Mouse (Mus musculus) heart, embryonic 10.5 days (tissue): Measurements from ENCODE around the gene Tmem269. TPM values are rescaled to one million over a fixed set of nuclear protein-coding genes. Genes with fewer than 3 reads are reported as not detected.

ENCODE experiments used
- DNase-seq: peaks from one replicate; pipeline ENCODE4 v3.0.0-alpha.2; 2017; ENCODE audit warnings: low spot score
- H3K27ac ChIP-seq: fragments of 300-500 bp; sonication (generic); 2 replicates; pipeline ENCODE4 v1.5.1; 2016; ENCODE audit warnings: mild to moderate bottlenecking
- H3K27me3 ChIP-seq: fragments of 300-500 bp; sonication (generic); 2 replicates; pipeline ENCODE4 v1.6.1; 2016; ENCODE audit warnings: mild to moderate bottlenecking; ENCODE audit not compliant: poor library complexity, insufficient read depth, severe bottlenecking
- H3K36me3 ChIP-seq: fragments of 300-500 bp; sonication (generic); 2 replicates; pipeline ENCODE4 v1.6.1; 2016; ENCODE audit warnings: mild to moderate bottlenecking, moderate library complexity
- H3K4me1 ChIP-seq: fragments of 300-500 bp; sonication (generic); 2 replicates; pipeline ENCODE4 v1.6.1; 2016; ENCODE audit warnings: mild to moderate bottlenecking
- H3K4me3 ChIP-seq: fragments of 300-500 bp; sonication (generic); 2 replicates; pipeline ENCODE4 v1.5.1; 2016; ENCODE audit warnings: mild to moderate bottlenecking, moderate library complexity
- H3K9me3 ChIP-seq: fragments of 300-500 bp; sonication (generic); 2 replicates; pipeline ENCODE4 v1.6.1; 2016; ENCODE audit warnings: mild to moderate bottlenecking, moderate library complexity
- WGBS: fragments of 180-500 bp; shearing (Covaris S2); methylation state at CpG from one replicate; pipeline ENCODE4 v1.1.7; 2016; 5-methylcytosine and 5-hydroxymethylcytosine counted together
- polyA plus RNA-seq: library from polyadenylated mRNA; unstranded; fragments of >200 nt; fragmentation: Nextera tagmentation; extraction: Ambion mirVana; gene quantifications from 2 replicates; pipeline ENCODE4 v1.2.1, GENCODE M21; 2016

Gene Tmem269
- not detected in 2 replicates for polyA plus RNA-seq

- Histone ChIP-seq H3K4me1 (peaks cover 9% of the 10 kb centered on the region), H3K27me3 (no peaks in the 10 kb centered on the region), H3K27ac (no peak within 1 kb of the TSS), H3K36me3 (no peaks in the 10 kb centered on the region), H3K9me3 (no peaks in the 10 kb centered on the region), H3K4me3 (0 out of 2 replicates have a peak within 1 kb of the TSS, but pooled peaks have one; percentile 16)
- no peak for DNase-seq
- 9% methylated on average over 11 of the region's 11 CpGs for WGBS
These were observed at the start of gene Tmem269 for GRCm38 (mm10) chr4:119218169-119218568. Tmem269 (minus strand) TSS chr4:119218217.

GRCm38 (mm10) chr4:119266606-119267005, 48.6 kb upstream of the Tmem269 start:
- 69% methylated on average over 13 of the region's 13 CpGs for WGBS
- H3K4me3 ChIP-seq = no peak overlapping the region
- H3K4me1 ChIP-seq = no peaks in the 10 kb centered on the region
- H3K36me3 ChIP-seq = peaks cover 24% of the 10 kb centered on the region
- H3K9me3 ChIP-seq = no peaks in the 10 kb centered on the region
- no peaks in the 10 kb centered on the region for H3K27me3 ChIP-seq
- DNase-seq = no peak
- no peak overlapping the region for H3K27ac ChIP-seq

DNA sequence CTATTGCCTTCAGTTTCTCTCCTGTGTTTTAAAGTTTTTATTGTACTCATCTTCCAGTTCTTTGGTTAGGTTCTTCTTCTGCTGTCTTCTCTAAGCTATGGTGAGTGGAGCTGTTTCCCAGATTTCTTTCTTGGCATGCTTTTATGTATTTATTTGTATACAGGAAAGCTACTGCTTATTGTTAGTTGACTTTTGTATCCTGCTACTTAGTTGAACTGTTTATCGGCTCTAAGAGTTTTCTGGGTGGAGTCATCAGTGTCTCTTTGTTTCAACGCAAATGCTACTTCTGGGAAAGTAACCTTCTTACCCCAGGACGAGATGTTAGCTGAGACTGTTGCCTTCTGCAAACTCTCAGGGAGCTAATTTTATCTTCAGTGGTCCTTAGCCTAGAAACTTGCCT, 45.4 kb upstream of the Tmem269 start:
- Histone ChIP-seq H3K4me1 (peaks cover 19% of the 10 kb centered on the region), H3K27ac (no peak overlapping the region), H3K9me3 (no peaks in the 10 kb centered on the region), H3K4me3 (no peak overlapping the region), H3K36me3 (peaks cover 3% of the 10 kb centered on the region; the same call in 1 of the 2 replicates), H3K27me3 (peaks cover 4% of the 10 kb centered on the region; the same call in 1 of the 2 replicates)
- 59% methylated on average over 3 of the region's 3 CpGs for WGBS
- no peak for DNase-seq

GRCm38 (mm10) chr4:119262483-119262882, 44.5 kb upstream of the Tmem269 start:
- 84% methylated on average over 5 of the region's 5 CpGs for WGBS
- H3K36me3 ChIP-seq = no peaks in the 10 kb centered on the region
- DNase-seq = no peak

GRCm38 (mm10) chr4:119261087-119261713, 43.2 kb upstream of the Tmem269 start:
- 35% methylated on average over 7 of the region's 7 CpGs for WGBS

More at GRCm38 (mm10) chr4:119262483-119262882, 44.5 kb upstream of the Tmem269 start:
- no peaks in the 10 kb centered on the region for H3K9me3 ChIP-seq
- H3K27me3 ChIP-seq = peaks cover 6% of the 10 kb centered on the region; the same call in 1 of the 2 replicates
- H3K4me3 ChIP-seq = no peak overlapping the region
- H3K27ac ChIP-seq = no peak overlapping the region
- peaks cover 19% of the 10 kb centered on the region for H3K4me1 ChIP-seq

DNA sequence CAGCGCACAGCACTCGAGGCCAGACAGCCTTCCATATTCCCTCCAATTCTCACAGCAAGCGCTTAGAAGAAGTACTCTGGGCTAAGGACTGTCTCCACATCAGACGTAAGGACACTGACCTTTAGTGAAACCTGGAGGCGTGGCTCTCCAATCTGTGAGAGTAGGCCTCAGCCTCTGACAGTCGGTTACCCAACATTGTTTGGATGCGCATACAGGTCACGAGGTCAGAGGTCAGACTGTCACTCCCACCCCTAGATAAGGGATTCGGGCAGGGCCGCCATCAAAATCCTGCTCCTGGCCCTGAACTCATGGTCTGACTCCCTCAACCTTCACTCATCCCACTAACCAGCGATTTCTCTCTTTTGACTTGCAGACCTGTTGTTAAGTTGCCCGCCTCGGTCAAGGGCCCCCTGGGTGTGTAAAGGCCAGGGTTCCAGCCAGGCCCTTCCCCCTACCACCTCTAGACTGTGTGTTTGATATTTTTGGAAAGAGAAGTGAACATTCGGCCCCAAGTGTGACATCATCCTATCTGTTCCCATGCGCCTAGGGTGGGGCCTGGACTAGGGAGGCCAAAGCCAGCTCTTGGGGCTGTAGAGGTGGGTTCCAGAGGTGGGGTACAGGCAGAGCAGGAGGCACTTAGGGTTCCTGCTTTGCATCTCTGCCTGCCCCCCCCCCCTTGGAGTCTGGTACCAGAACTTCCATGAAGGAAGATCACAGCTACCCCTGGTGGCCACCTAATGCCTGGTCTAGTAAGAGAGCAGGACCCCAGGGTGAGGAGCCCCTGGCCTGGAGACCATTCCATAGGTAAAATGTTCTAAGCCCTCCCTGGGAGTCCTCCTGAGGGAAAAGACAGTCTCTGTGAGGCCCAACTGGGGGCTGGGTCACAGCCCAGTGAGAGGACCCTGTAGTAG, 41.6 kb upstream of the Tmem269 start:
- 76% methylated on average over 15 of the region's 15 CpGs for WGBS
- no peak for DNase-seq
- H3K36me3 ChIP-seq = no peaks in the 10 kb centered on the region
- peaks cover 6% of the 10 kb centered on the region; the same call in 1 of the 2 replicates for H3K27me3 ChIP-seq
- H3K4me1 ChIP-seq = peaks cover 24% of the 10 kb centered on the region
- no peak overlapping the region for H3K27ac ChIP-seq
- H3K9me3 ChIP-seq = no peaks in the 10 kb centered on the region
- no peak overlapping the region for H3K4me3 ChIP-seq

More at GRCm38 (mm10) chr4:119261087-119261713, 43.2 kb upstream of the Tmem269 start:
- H3K36me3 ChIP-seq = no peaks in the 10 kb centered on the region
- H3K4me1 ChIP-seq = peaks cover 19% of the 10 kb centered on the region
- H3K27me3 ChIP-seq = peaks cover 6% of the 10 kb centered on the region; the same call in 1 of the 2 replicates
- DNase-seq = no peak
- no peak overlapping the region for H3K27ac ChIP-seq
- H3K9me3 ChIP-seq = no peaks in the 10 kb centered on the region
- no peak overlapping the region for H3K4me3 ChIP-seq

GRCm38 (mm10) chr4:119257083-119257482, 39.1 kb upstream of the Tmem269 start:
- no peak overlapping the region for H3K4me3 ChIP-seq
- 65% methylated on average over 6 of the region's 6 CpGs for WGBS
- DNase-seq = no peak
- H3K27me3 ChIP-seq = peaks cover 9% of the 10 kb centered on the region; the same call in 1 of the 2 replicates
- peaks cover 34% of the 10 kb centered on the region for H3K4me1 ChIP-seq
- no peaks in the 10 kb centered on the region for H3K36me3 ChIP-seq
- no peak overlapping the region for H3K27ac ChIP-seq
- no peaks in the 10 kb centered on the region for H3K9me3 ChIP-seq

- no peak for DNase-seq
- H3K27me3 ChIP-seq = peaks cover 9% of the 10 kb centered on the region; the same call in 1 of the 2 replicates
- H3K4me1 ChIP-seq = peaks cover 24% of the 10 kb centered on the region
- no peak within 1 kb of the TSS for H3K4me3 ChIP-seq
- H3K36me3 ChIP-seq = no peaks in the 10 kb centered on the region
- H3K27ac ChIP-seq = peak within 1 kb of the TSS; percentile 18; the same call in 1 of the 2 replicates
- 77% methylated on average over 12 of the region's 12 CpGs for WGBS
- H3K9me3 ChIP-seq = no peaks in the 10 kb centered on the region
These were observed 37.3 kb upstream of the Tmem269 start, which contains the start of gene Cldn19 for GRCm38 (mm10) chr4:119255351-119255750. Cldn19 (plus strand) TSS chr4:119255414.

DNA sequence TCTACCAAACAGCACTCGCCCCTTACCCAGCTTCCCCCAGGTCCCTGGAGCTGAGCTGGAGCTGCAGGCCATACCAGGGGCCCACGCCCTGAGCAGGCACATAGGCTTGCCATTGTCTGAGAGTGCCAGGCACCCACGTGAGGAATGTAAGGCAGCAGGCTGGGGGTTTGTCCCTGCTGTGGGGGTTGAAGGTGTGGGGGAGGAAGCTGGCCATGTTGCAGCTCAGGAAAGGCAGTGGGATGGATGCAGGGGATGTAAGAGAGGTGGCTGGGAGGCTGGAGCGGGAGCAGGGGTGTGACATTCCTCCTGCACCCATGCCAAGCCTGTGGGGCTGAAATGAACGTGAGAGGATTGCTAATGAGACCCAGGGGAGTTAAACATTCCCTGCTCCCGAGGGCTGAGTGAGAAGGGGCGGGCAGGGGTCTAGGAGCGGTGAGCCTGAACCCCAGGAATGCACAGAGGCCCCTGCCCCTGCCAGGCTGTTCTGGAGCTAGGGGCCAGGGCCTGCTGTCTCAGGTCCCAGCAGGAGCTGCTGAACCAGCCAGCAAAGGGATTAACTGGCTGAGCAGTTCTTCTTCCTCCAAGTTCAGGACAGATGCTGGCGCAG, 36.1 kb upstream of the Tmem269 start:
- WGBS = 40% methylated on average over 9 of the region's 9 CpGs
- H3K27ac ChIP-seq = peak overlapping the region; percentile 18; the same call in 1 of the 2 replicates
- peaks cover 9% of the 10 kb centered on the region; the same call in 1 of the 2 replicates for H3K27me3 ChIP-seq
- H3K36me3 ChIP-seq = no peaks in the 10 kb centered on the region
- H3K4me3 ChIP-seq = 0 out of 2 replicates have a peak overlapping the region, but pooled peaks have one; percentile 12
- no peaks in the 10 kb centered on the region for H3K9me3 ChIP-seq
- H3K4me1 ChIP-seq = peaks cover 15% of the 10 kb centered on the region
- no peak for DNase-seq

DNA sequence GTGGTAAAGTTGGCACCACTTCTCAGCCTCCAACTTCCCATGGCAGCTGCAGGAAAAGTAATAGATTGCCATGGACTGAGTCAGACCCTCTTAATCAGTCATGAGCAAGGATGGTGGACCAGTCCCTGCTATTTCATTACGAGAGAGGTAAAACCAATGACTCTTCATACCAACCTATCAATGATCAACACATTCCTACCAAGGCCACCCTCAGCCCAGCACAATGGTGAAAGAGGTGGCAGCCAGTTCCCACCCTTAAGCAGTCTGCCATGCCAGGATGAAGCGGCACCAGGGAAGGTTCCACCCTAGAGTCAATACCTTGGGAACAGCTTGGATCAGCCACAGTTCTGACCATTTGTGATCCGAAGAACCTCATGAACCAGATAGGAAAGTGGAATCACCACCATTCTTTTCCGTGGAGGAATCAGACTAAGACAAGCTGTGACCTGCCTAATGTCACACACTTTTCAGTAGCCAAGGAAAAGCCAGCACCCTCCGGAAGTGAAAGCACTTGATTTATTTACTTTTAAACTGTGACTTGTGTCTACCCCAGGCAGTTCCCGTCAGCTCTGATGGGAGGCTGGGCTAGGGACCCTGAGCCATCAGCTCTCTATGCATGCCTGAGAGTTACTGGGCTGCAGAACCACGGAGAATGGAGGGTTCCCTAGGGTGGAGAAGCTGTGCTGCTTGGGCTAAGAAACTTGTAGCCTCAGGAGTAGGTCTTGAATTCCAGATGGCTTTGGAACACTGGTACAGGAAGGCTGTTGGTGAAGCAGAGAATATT, 34.2 kb upstream of the Tmem269 start:
- WGBS = 51% methylated on average over 7 of the region's 7 CpGs
- H3K36me3 ChIP-seq = peaks cover 15% of the 10 kb centered on the region; the same call in 1 of the 2 replicates
- peaks cover 3% of the 10 kb centered on the region; the same call in 1 of the 2 replicates for H3K27me3 ChIP-seq
- DNase-seq = no peak
- no peak overlapping the region for H3K4me3 ChIP-seq
- H3K4me1 ChIP-seq = peaks cover 15% of the 10 kb centered on the region
- H3K27ac ChIP-seq = no peak overlapping the region
- H3K9me3 ChIP-seq = no peaks in the 10 kb centered on the region

DNA sequence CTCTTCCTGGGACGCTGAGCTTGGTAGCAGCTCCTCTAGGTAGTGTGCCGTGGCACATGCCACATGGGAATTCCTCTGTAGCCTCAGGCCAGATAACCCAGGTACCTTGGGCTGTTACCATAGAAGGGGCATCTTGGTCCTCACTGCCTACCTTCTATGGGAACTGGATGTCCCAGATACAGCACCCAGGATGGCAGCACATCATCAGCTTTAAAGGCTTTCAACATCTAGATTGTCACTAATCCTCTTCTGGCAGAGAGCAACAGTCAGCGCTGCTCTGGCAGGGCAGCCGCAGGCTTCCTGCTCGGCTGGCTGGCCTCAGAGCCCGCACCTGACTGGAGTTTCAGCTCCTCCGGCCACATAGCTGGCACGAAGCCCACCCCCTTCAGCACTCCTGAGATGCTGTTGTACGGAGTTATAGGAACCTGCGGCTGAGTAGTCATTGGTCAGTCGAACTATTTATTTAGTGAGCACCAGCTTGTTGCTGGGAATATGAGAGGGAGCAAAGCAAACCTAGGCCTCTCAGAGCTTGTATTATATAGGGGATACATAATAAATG, 30.5 kb upstream of the Tmem269 start:
- H3K9me3 ChIP-seq = no peaks in the 10 kb centered on the region
- H3K4me1 ChIP-seq = peaks cover 10% of the 10 kb centered on the region; the same call in 1 of the 2 replicates
- H3K27me3 ChIP-seq = no peaks in the 10 kb centered on the region
- H3K27ac ChIP-seq = no peak overlapping the region
- DNase-seq = no peak
- peaks cover 50% of the 10 kb centered on the region for H3K36me3 ChIP-seq
- H3K4me3 ChIP-seq = no peak overlapping the region
- WGBS = 85% methylated on average over 11 of the region's 11 CpGs
